Mouse (Mus musculus) kidney, embryonic 16.5 days (tissue): ENCODE measurements at regions not wholly inside any gene's neighbourhood (a gene's known extent, or its start where the extent isn't known, plus 50 kb on each side); places are given as distances from the start of the nearest gene placed in this dataset.

Source experiments
- ATAC-seq: fragments of 200-750 bp; cut with Nextera tagmentation; 2 replicates; pipeline ENCODE4 v1.8.0; 2017; ENCODE audit warnings: moderate TSS enrichment; ENCODE audit not compliant: low FRiP score, low TSS enrichment
- H3K27ac ChIP-seq: fragments of 300-500 bp; sonication (generic); 2 replicates; pipeline ENCODE4 v1.5.1; 2014; ENCODE audit warnings: low read length
- H3K27me3 ChIP-seq: fragments of 300-500 bp; sonication (generic); 2 replicates; pipeline ENCODE4 v1.6.1; 2014; ENCODE audit warnings: low read length, control low read depth, mixed read lengths; ENCODE audit not compliant: insufficient read depth
- H3K36me3 ChIP-seq: fragments of 300-500 bp; sonication (generic); 2 replicates; pipeline ENCODE4 v1.6.1; 2014; ENCODE audit warnings: low read length, control low read depth, mixed read lengths; ENCODE audit not compliant: insufficient read depth
- H3K4me1 ChIP-seq: fragments of 300-500 bp; sonication (generic); 2 replicates; pipeline ENCODE4 v1.6.1; 2014; ENCODE audit warnings: low read length, control low read depth, mixed read lengths; ENCODE audit not compliant: insufficient read depth
- H3K4me2 ChIP-seq: fragments of 300-500 bp; sonication (generic); replicated peaks from 2 replicates; pipeline ENCODE4 v1.6.1; 2014; ENCODE audit warnings: low read depth, low read length
- H3K4me3 ChIP-seq: fragments of 300-500 bp; sonication (generic); 2 replicates; pipeline ENCODE4 v1.5.1; 2014; ENCODE audit warnings: mild to moderate bottlenecking, low read length
- H3K9ac ChIP-seq: fragments of 300-500 bp; sonication (generic); replicated peaks from 2 replicates; pipeline ENCODE4 v1.6.1; 2014; ENCODE audit warnings: low read length
- H3K9me3 ChIP-seq: fragments of 300-500 bp; sonication (generic); 2 replicates; pipeline ENCODE4 v1.6.1; 2016; ENCODE audit warnings: low read length, control low read depth
- WGBS: fragments of 180-500 bp; shearing (Covaris S2); extraction: QIAGEN DNeasy Blood & Tissue Kit; methylation state at CpG from one replicate; pipeline ENCODE4 v1.1.7; 2014; 5-methylcytosine and 5-hydroxymethylcytosine counted together

DNA sequence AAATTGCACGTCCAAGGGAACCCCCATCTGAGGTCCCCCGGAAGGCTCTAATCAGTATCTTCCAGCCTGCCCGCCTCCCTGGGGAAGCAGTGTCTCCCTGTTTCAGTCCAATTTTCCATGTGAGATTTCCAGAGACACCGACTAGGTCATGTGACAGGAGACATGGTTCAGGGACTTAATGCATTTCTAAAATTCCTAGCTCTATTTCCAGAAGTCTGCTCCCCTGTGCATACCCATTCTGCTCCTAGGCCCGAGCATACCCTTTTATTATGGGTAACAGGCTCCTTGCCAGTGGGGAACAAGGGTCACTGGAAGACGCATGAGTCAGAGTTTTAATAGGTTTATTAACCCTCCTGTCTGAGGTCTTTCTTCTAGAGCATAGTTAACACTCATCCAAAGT lies 263.6 kb downstream of the Dysf start:
- H3K4me1 ChIP-seq, result peaks cover 11% of the 10 kb centered on the region
- H3K9me3 ChIP-seq, result no peaks in the 10 kb centered on the region
- H3K4me2 ChIP-seq, result no peak overlapping the region
- H3K27ac ChIP-seq, result no peak overlapping the region
- no peak overlapping the region for H3K9ac ChIP-seq
- no peak overlapping the region for H3K4me3 ChIP-seq
- peaks cover 39% of the 10 kb centered on the region for H3K27me3 ChIP-seq
- 68% methylated on average over 6 of the region's 6 CpGs for WGBS
- H3K36me3 ChIP-seq, result no peaks in the 10 kb centered on the region
- ATAC-seq, result no peak

- no peak for ATAC-seq
- peaks cover 16% of the 10 kb centered on the region for H3K4me1 ChIP-seq
- no peak overlapping the region for H3K9ac ChIP-seq
- WGBS, result 84% methylated on average over 3 of the region's 3 CpGs
- no peak overlapping the region for H3K27ac ChIP-seq
- H3K36me3 ChIP-seq, result no peaks in the 10 kb centered on the region
- no peak overlapping the region for H3K4me3 ChIP-seq
- H3K9me3 ChIP-seq, result no peaks in the 10 kb centered on the region
- peaks cover 40% of the 10 kb centered on the region for H3K27me3 ChIP-seq
- H3K4me2 ChIP-seq, result no peak overlapping the region
Measured at GRCm38 (mm10) chr6:84271441-84271840, 263.1 kb downstream of the Dysf start.

- Histone ChIP-seq H3K9ac (no peak overlapping the region), H3K9me3 (no peaks in the 10 kb centered on the region), H3K27ac (no peak overlapping the region), H3K27me3 (peaks cover 45% of the 10 kb centered on the region), H3K4me2 (no peak overlapping the region), H3K36me3 (no peaks in the 10 kb centered on the region), H3K4me3 (no peak overlapping the region), H3K4me1 (peaks cover 17% of the 10 kb centered on the region)
- ATAC-seq, result peak; percentile 55; the same call in 1 of the 2 replicates
- WGBS, result 21% methylated on average over 12 of the region's 12 CpGs
Measured at GRCm38 (mm10) chr6:84270518-84271165, 262.3 kb downstream of the Dysf start.

- no peak overlapping the region for H3K27ac ChIP-seq
- peaks cover 50% of the 10 kb centered on the region for H3K27me3 ChIP-seq
- H3K4me1 ChIP-seq, result peaks cover 17% of the 10 kb centered on the region
- WGBS, result 78% methylated on average over 4 of the region's 4 CpGs
- H3K9me3 ChIP-seq, result no peaks in the 10 kb centered on the region
- no peaks in the 10 kb centered on the region for H3K36me3 ChIP-seq
- no peak for ATAC-seq
- no peak overlapping the region for H3K4me2 ChIP-seq
- no peak overlapping the region for H3K4me3 ChIP-seq
- no peak overlapping the region for H3K9ac ChIP-seq
Measured at GRCm38 (mm10) chr6:84269478-84269877, 261.1 kb downstream of the Dysf start.

GRCm38 (mm10) chr6:84269023-84269422 lies 260.6 kb downstream of the Dysf start:
- H3K4me2 ChIP-seq, result no peak overlapping the region
- no peak overlapping the region for H3K4me3 ChIP-seq
- no peak for ATAC-seq
- H3K9me3 ChIP-seq, result no peaks in the 10 kb centered on the region
- no peak overlapping the region for H3K27ac ChIP-seq
- WGBS, result 66% methylated on average over 3 of the region's 3 CpGs
- H3K9ac ChIP-seq, result no peak overlapping the region
- no peaks in the 10 kb centered on the region for H3K36me3 ChIP-seq
- peaks cover 17% of the 10 kb centered on the region for H3K4me1 ChIP-seq
- H3K27me3 ChIP-seq, result peaks cover 52% of the 10 kb centered on the region

GRCm38 (mm10) chr6:84268111-84268510 lies 259.7 kb downstream of the Dysf start:
- H3K36me3 ChIP-seq, result no peaks in the 10 kb centered on the region
- peaks cover 52% of the 10 kb centered on the region for H3K27me3 ChIP-seq
- no peak overlapping the region for H3K27ac ChIP-seq
- no peak overlapping the region for H3K4me3 ChIP-seq
- no peak overlapping the region for H3K4me2 ChIP-seq
- peaks cover 14% of the 10 kb centered on the region for H3K4me1 ChIP-seq
- no peak for ATAC-seq
- H3K9me3 ChIP-seq, result no peaks in the 10 kb centered on the region
- WGBS, result 78% methylated on average over 4 of the region's 4 CpGs
- H3K9ac ChIP-seq, result no peak overlapping the region

DNA sequence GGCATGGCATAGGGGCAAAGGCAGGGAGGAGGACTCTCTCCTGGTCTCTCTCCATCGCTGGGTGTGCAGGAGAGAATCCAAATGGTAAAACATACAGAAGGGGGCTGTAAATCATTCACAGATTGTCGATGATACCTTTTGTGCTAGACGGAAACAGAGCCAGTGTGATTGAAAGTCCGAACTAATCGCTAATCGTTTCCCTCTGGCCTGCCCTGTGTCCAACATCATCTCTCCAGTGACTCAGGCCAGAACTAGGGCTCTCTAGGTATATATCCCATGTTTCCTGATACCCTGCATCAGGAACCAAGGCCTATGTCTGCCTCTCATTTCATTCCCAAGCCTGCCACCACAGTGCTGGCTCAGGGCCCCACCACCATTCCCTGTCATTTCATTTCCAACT lies 259.1 kb downstream of the Dysf start:
- Histone ChIP-seq H3K4me1 (peaks cover 8% of the 10 kb centered on the region; the same call in 1 of the 2 replicates), H3K4me3 (no peak overlapping the region), H3K4me2 (no peak overlapping the region), H3K9me3 (no peaks in the 10 kb centered on the region), H3K36me3 (no peaks in the 10 kb centered on the region), H3K27me3 (peaks cover 50% of the 10 kb centered on the region), H3K9ac (no peak overlapping the region), H3K27ac (no peak overlapping the region)
- WGBS, result 62% methylated on average over 6 of the region's 6 CpGs
- ATAC-seq, result no peak

GRCm38 (mm10) chr6:84266736-84267135 lies 258.3 kb downstream of the Dysf start:
- Histone ChIP-seq H3K27ac (no peak overlapping the region), H3K4me3 (no peak overlapping the region), H3K4me2 (no peak overlapping the region), H3K27me3 (peaks cover 50% of the 10 kb centered on the region), H3K9ac (no peak overlapping the region), H3K36me3 (no peaks in the 10 kb centered on the region), H3K4me1 (peaks cover 8% of the 10 kb centered on the region; the same call in 1 of the 2 replicates), H3K9me3 (no peaks in the 10 kb centered on the region)
- WGBS, result 19% methylated on average over 13 of the region's 13 CpGs
- ATAC-seq, result 0 out of 2 replicates have a peak, but pooled peaks have one; percentile 43

DNA sequence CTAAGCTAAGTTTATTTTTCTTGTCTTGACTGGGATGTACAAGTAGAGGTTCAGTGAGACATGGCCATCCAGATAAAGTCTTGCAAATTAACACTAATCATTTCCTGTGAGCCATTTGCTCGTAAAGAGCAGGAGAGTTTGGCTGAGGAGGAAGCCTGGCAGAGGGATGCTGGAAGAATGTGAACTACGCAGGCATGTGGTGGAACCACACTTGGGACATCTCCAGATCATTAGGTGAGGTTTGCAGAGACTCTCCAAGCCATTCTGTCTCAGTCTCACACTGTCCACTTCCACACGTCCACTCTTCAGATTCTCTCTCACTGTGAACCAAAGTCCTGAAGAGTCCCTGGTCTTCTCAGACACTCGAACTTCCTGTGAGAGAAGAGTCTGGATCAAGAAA lies 256.3 kb downstream of the Dysf start:
- Histone ChIP-seq H3K9ac (no peak overlapping the region), H3K4me2 (no peak overlapping the region), H3K9me3 (no peaks in the 10 kb centered on the region), H3K4me1 (peaks cover 8% of the 10 kb centered on the region; the same call in 1 of the 2 replicates), H3K27ac (no peak overlapping the region), H3K4me3 (no peak overlapping the region), H3K36me3 (no peaks in the 10 kb centered on the region), H3K27me3 (peaks cover 39% of the 10 kb centered on the region)
- ATAC-seq, result no peak
- 75% methylated on average over 4 of the region's 4 CpGs for WGBS

GRCm38 (mm10) chr6:84263686-84264085 lies 255.3 kb downstream of the Dysf start:
- Histone ChIP-seq H3K4me3 (no peak overlapping the region), H3K4me1 (peaks cover 8% of the 10 kb centered on the region; the same call in 1 of the 2 replicates), H3K4me2 (no peak overlapping the region), H3K36me3 (no peaks in the 10 kb centered on the region), H3K27me3 (peaks cover 38% of the 10 kb centered on the region), H3K9ac (no peak overlapping the region), H3K9me3 (no peaks in the 10 kb centered on the region), H3K27ac (no peak overlapping the region)
- ATAC-seq, result no peak
- 55% methylated on average over 2 of the region's 2 CpGs for WGBS
